Mouse (Mus musculus) intestine, embryonic 16.5 days (tissue): ENCODE measurements around the gene Crocc2. TPM values are rescaled to one million over a fixed set of nuclear protein-coding genes. Genes with fewer than 3 reads are reported as not detected.
A peak's percentile ranks its signal among the peaks of the same experiment; 100 is the strongest.
"Not testable (repeated sequence)": the region's sequence is repeated elsewhere in the genome, so short reads cannot be mapped to it uniquely, and the experiment has no call there.

ENCODE experiments used
- ATAC-seq: fragments of 200-750 bp; cut with Nextera tagmentation; 2 replicates; pipeline ENCODE4 v1.8.0; 2017; ENCODE audit warnings: moderate TSS enrichment, moderate library complexity
- H3K27ac ChIP-seq: fragments of 300-500 bp; sonication (generic); 2 replicates; pipeline ENCODE4 v1.5.1; 2014; ENCODE audit warnings: mild to moderate bottlenecking, low read length
- H3K27me3 ChIP-seq: fragments of 300-500 bp; sonication (generic); replicated peaks from 2 replicates; pipeline ENCODE4 v1.6.1; 2014; ENCODE audit warnings: low read length, control low read depth, mixed read lengths; ENCODE audit not compliant: control insufficient read depth, insufficient read depth
- H3K36me3 ChIP-seq: fragments of 300-500 bp; sonication (generic); 2 replicates; pipeline ENCODE4 v1.6.1; 2014; ENCODE audit warnings: low read length, control low read depth; ENCODE audit not compliant: control insufficient read depth, insufficient read depth
- H3K4me1 ChIP-seq: fragments of 300-500 bp; sonication (generic); 2 replicates; pipeline ENCODE4 v1.6.1; 2014; ENCODE audit warnings: low read length, control low read depth, mixed read lengths; ENCODE audit not compliant: control insufficient read depth, insufficient read depth
- H3K4me2 ChIP-seq: fragments of 300-500 bp; sonication (generic); 2 replicates; pipeline ENCODE4 v1.6.1; 2014; ENCODE audit warnings: low read depth, low read length, control low read depth
- H3K4me3 ChIP-seq: fragments of 300-500 bp; sonication (generic); 2 replicates; pipeline ENCODE4 v1.5.1; 2014; ENCODE audit warnings: mild to moderate bottlenecking, low read length
- H3K9ac ChIP-seq: fragments of 300-500 bp; sonication (generic); 2 replicates; pipeline ENCODE4 v1.6.1; 2014; ENCODE audit warnings: low read depth, low read length
- H3K9me3 ChIP-seq: fragments of 300-500 bp; sonication (generic); 2 replicates; pipeline ENCODE4 v1.6.1; 2016; ENCODE audit warnings: low read length, control low read depth; ENCODE audit not compliant: control insufficient read depth
- WGBS: fragments of 180-500 bp; shearing (Covaris S2); extraction: QIAGEN DNeasy Blood & Tissue Kit; methylation state at CpG from one replicate; pipeline ENCODE4 v1.1.7; 2014; 5-methylcytosine and 5-hydroxymethylcytosine counted together
- polyA plus RNA-seq: library from polyadenylated mRNA; unstranded; fragments of >200 nt; fragmentation: Nextera tagmentation; extraction: Ambion mirVana; gene quantifications from 2 replicates; pipeline ENCODE4 v1.2.1, GENCODE M21; 2015

Crocc2 gene
- polyA plus RNA-seq, 1 experiment from 2014 or later = 0.07 TPM

GRCm38 (mm10) chr1:93176525-93177332 is 8.2 kb downstream of the Crocc2 start:
- WGBS = 3% methylated on average over 44 of the region's 44 CpGs
- Histone ChIP-seq H3K36me3 (no peaks in the 10 kb centered on the region), H3K4me2 (peak overlapping the region; percentile 67), H3K4me1 (peaks cover 7% of the 10 kb centered on the region), H3K9ac (peak overlapping the region; percentile 62), H3K27me3 (no peaks in the 10 kb centered on the region), H3K9me3 (no peaks in the 10 kb centered on the region), H3K4me3 (peak overlapping the region; percentile 40), H3K27ac (peak overlapping the region; percentile 53)
- ATAC-seq = peak; percentile 81

- no peak for ATAC-seq
- no peak overlapping the region for H3K4me2 ChIP-seq
- H3K36me3 ChIP-seq = no peaks in the 10 kb centered on the region
- no peak overlapping the region for H3K4me3 ChIP-seq
- WGBS = 89% methylated on average over 7 of the region's 7 CpGs
- H3K9me3 ChIP-seq = no peaks in the 10 kb centered on the region
- no peaks in the 10 kb centered on the region for H3K27me3 ChIP-seq
- no peak overlapping the region for H3K27ac ChIP-seq
- no peaks in the 10 kb centered on the region for H3K4me1 ChIP-seq
- H3K9ac ChIP-seq = no peak overlapping the region
Measured at GRCm38 (mm10) chr1:93182281-93182680, 13.8 kb downstream of the Crocc2 start.

- no peak overlapping the region for H3K9ac ChIP-seq
- no peak overlapping the region for H3K4me2 ChIP-seq
- H3K36me3 ChIP-seq = no peaks in the 10 kb centered on the region
- H3K4me3 ChIP-seq = no peak overlapping the region
- no peak overlapping the region for H3K27ac ChIP-seq
- H3K4me1 ChIP-seq = no peaks in the 10 kb centered on the region
- WGBS = 75% methylated on average over 14 of the region's 14 CpGs
- no peak for ATAC-seq
- H3K9me3 ChIP-seq = no peaks in the 10 kb centered on the region
- H3K27me3 ChIP-seq = no peaks in the 10 kb centered on the region
Measured at GRCm38 (mm10) chr1:93184071-93184828, 15.7 kb downstream of the Crocc2 start.

DNA sequence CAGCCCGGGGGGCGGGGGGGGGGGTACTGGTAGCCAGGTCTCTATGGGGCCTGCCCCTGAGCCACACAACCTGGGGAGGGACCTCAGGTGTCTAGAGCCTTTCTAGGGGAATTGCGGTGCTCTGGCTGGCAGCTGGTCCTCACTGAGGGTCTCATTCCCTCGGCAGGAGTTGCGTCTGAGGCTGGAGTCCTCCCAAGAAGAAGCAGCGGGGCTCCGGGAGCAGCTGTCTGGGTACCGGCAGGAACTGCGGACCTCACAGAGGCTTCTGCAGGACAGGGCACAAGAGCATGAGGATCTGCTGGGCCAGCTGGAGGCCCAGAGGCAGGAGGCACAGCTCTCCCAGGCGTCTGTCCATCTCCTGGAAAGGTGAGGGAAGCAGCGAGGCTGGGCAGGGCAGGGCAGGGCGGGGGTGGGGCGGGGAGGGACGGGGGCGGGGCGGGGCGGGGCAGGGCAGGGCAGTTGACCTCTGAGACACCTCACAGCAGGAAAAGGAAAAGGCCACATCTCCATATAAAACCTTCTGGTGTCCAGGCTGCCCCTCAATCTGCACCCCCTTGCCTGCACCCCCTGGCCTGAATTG is 22.3 kb downstream of the Crocc2 start:
- no peaks in the 10 kb centered on the region for H3K4me1 ChIP-seq
- 0 out of 2 replicates have a peak, but pooled peaks cover 5% of the 10 kb centered on the region for H3K27me3 ChIP-seq
- H3K27ac ChIP-seq = no peak overlapping the region
- H3K9ac ChIP-seq = no peak overlapping the region
- H3K4me2 ChIP-seq = peak overlapping the region; percentile 9; the same call in 1 of the 2 replicates
- WGBS = 10% methylated on average over 11 of the region's 17 CpGs
- H3K9me3 ChIP-seq = no peaks in the 10 kb centered on the region; the same call in 1 of the 2 replicates
- H3K36me3 ChIP-seq = no peaks in the 10 kb centered on the region
- H3K4me3 ChIP-seq = no peak overlapping the region
- peak; percentile 67 for ATAC-seq

- no peaks in the 10 kb centered on the region for H3K36me3 ChIP-seq
- H3K27ac ChIP-seq = no peak overlapping the region
- 0 out of 2 replicates have a peak, but pooled peaks cover 5% of the 10 kb centered on the region for H3K27me3 ChIP-seq
- WGBS = 90% methylated on average over 3 of the region's 3 CpGs
- no peaks in the 10 kb centered on the region for H3K4me1 ChIP-seq
- H3K9me3 ChIP-seq = no peaks in the 10 kb centered on the region; the same call in 1 of the 2 replicates
- H3K4me2 ChIP-seq = no peak overlapping the region
- H3K4me3 ChIP-seq = no peak overlapping the region
- no peak overlapping the region for H3K9ac ChIP-seq
- no peak for ATAC-seq
Measured at GRCm38 (mm10) chr1:93194961-93195360, 26.4 kb downstream of the Crocc2 start.

- H3K27me3 ChIP-seq, H3K4me2 ChIP-seq, H3K9me3 ChIP-seq, H3K9ac ChIP-seq, ATAC-seq, H3K4me3 ChIP-seq, H3K36me3 ChIP-seq, H3K27ac ChIP-seq, H3K4me1 ChIP-seq: not testable (repeated sequence)
- WGBS = 83% methylated on average over 2 of the region's 2 CpGs
Measured at GRCm38 (mm10) chr1:93197454-93197853, 28.9 kb downstream of the Crocc2 start.

DNA sequence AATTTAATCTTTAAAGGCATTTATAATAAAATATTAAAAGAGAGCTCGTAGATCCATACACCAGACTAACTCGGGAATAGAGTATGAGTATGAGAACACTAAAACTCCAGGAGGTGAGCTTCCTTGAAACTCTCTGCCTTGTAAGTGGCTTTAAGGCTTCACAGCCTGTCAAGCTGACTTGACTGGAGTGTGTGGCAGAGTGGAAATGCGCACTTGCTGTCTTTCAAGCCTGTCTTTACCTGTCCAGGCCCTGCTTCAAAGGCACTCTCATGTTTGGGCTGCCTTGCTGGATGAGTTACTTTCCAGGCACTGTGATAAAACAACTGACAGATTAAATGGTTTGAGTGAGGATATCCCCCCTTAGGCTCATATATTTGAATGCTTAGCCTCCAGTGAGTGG is 29.4 kb downstream of the Crocc2 start:
- Histone ChIP-seq H3K4me2 (no peak overlapping the region), H3K4me1 (no peaks in the 10 kb centered on the region), H3K4me3 (no peak overlapping the region), H3K9ac (no peak overlapping the region), H3K36me3 (no peaks in the 10 kb centered on the region), H3K9me3 (no peaks in the 10 kb centered on the region; the same call in 1 of the 2 replicates), H3K27ac (no peak overlapping the region), H3K27me3 (no peaks in the 10 kb centered on the region)
- no peak for ATAC-seq
- WGBS = 88% methylated on average over 3 of the region's 3 CpGs

DNA sequence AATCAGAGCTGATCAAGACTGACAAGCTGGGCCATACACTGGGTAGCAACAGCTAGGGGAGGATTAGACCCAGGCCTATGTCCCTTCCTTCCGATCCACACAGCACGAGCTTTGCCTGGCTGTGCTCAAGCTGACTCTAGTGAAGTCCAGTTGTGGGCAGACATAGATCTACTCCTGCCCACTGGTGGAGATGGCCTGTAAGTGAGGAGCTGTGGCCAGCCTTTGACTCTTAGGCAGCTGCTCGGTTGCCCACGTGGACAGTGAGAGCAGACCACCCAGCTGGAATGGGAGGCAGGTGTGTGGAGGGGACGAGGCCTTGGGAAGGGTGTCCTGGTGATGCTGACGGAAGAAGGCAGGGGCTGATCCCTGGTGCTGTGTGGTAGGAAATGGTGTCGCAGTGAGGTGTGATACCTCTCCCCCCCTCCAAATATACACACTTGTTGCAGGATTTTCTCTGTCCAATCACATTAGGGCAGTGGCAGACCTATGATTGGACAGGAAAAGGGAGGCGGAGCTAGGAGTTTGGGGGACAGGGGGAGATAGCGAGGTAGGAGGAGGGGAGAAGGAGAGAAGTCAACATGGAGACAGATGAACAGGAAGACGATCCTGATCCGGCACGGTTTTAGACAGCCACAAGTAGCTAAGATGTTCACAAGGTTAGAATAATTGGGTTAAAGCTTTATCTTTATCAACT is 37.9 kb downstream of the Crocc2 start:
- H3K27ac ChIP-seq = no peak overlapping the region
- H3K4me3 ChIP-seq = no peak overlapping the region
- no peak for ATAC-seq
- H3K9ac ChIP-seq = no peak overlapping the region
- H3K9me3 ChIP-seq = no peaks in the 10 kb centered on the region
- no peaks in the 10 kb centered on the region for H3K36me3 ChIP-seq
- WGBS = 65% methylated on average over 12 of the region's 12 CpGs
- no peaks in the 10 kb centered on the region for H3K27me3 ChIP-seq
- no peak overlapping the region for H3K4me2 ChIP-seq
- H3K4me1 ChIP-seq = peaks cover 16% of the 10 kb centered on the region
